Mouse (Mus musculus): ENCODE data around the gene Sptlc2. TPM values are rescaled to one million over a fixed set of nuclear protein-coding genes. Genes with fewer than 3 reads are reported as not detected.

Sptlc2 gene
- polyA plus RNA-seq, 1 experiment from 2014 or later = 64.8 TPM

GRCm38 (mm10) chr12:87266108-87266826 is 121.9 kb downstream of the Sptlc2 start, which contains the start of the genes Vipas39 and Ahsa1:
Gene Vipas39 (minus strand): TSS chr12:87266256.
Gene Ahsa1 (plus strand): TSS chr12:87266479.
- H3K4me2 ChIP-seq = peak within 1 kb of the TSS; percentile 95
- H3K27ac ChIP-seq = peak within 1 kb of the TSS; percentile 91
- ATAC-seq (ENCODE audit: low FRiP score) = peak; percentile 99
- peaks cover 21% of the 10 kb centered on the region for H3K4me1 ChIP-seq (replicated peaks)
- H3K36me3 ChIP-seq = peaks cover 47% of the 10 kb centered on the region
- H3K9ac ChIP-seq = peak within 1 kb of the TSS; percentile 92
- no peaks in the 10 kb centered on the region for H3K9me3 ChIP-seq
- H3K4me3 ChIP-seq = peak within 1 kb of the TSS; percentile 85
- WGBS = 0% methylated on average over 31 of the region's 31 CpGs
- no peaks in the 10 kb centered on the region for H3K27me3 ChIP-seq

- Histone ChIP-seq H3K36me3 (peaks cover 47% of the 10 kb centered on the region), H3K9me3 (no peaks in the 10 kb centered on the region), H3K4me1 (replicated peaks) (peaks cover 21% of the 10 kb centered on the region), H3K4me3 (peak overlapping the region; percentile 85), H3K27ac (peak overlapping the region; percentile 90), H3K9ac (peak overlapping the region; percentile 89), H3K27me3 (no peaks in the 10 kb centered on the region), H3K4me2 (peak overlapping the region; percentile 71)
- 25% methylated on average over 11 of the region's 11 CpGs for WGBS
- ATAC-seq (ENCODE audit: low FRiP score) = no peak
Observed at GRCm38 (mm10) chr12:87265444-87265843, 122.7 kb downstream of the Sptlc2 start.

- no peak overlapping the region for H3K9ac ChIP-seq
- peaks cover 78% of the 10 kb centered on the region for H3K36me3 ChIP-seq
- H3K4me3 ChIP-seq = no peak overlapping the region
- no peak overlapping the region for H3K4me2 ChIP-seq
- no peaks in the 10 kb centered on the region for H3K27me3 ChIP-seq
- peaks cover 7% of the 10 kb centered on the region for H3K4me1 ChIP-seq (replicated peaks)
- 98% methylated on average over 8 of the region's 8 CpGs for WGBS
- ATAC-seq (ENCODE audit: low FRiP score) = no peak
- no peaks in the 10 kb centered on the region for H3K9me3 ChIP-seq
- no peak overlapping the region for H3K27ac ChIP-seq
Observed at GRCm38 (mm10) chr12:87260562-87260961, 127.6 kb downstream of the Sptlc2 start.

GRCm38 (mm10) chr12:87256629-87257028 is 131.5 kb downstream of the Sptlc2 start:
- Histone ChIP-seq H3K9me3 (no peaks in the 10 kb centered on the region), H3K4me3 (no peak overlapping the region), H3K36me3 (peaks cover 94% of the 10 kb centered on the region), H3K27me3 (no peaks in the 10 kb centered on the region), H3K27ac (no peak overlapping the region), H3K4me1 (replicated peaks) (no peaks in the 10 kb centered on the region), H3K4me2 (no peak overlapping the region), H3K9ac (no peak overlapping the region)
- ATAC-seq (ENCODE audit: low FRiP score) = no peak
- WGBS = 95% methylated on average over 5 of the region's 5 CpGs

Small RNAs within 50 kb of the gene (microRNA-seq; reads per million reads assigned to microRNA genes)
- not detected for gene Gm47293
- 38.6 reads per million, percentile 38 among the genes with 10 or more reads in this experiment for gene Mir3068

Other genes starting within 250 kb of the Sptlc2 start
- gene Gstz1, start 241.2 kb downstream of the Sptlc2 start, polyA plus RNA-seq (2015; fragmentation: Nextera tagmentation; extraction: Ambion mirVana) = 29.6 and 32.6 TPM in 2 replicates
- gene Pomt2, start 240.4 kb downstream of the Sptlc2 start, polyA plus RNA-seq (2015; fragmentation: Nextera tagmentation; extraction: Ambion mirVana) = 11.5 and 12.9 TPM in 2 replicates
- 1.7 and 2.4 TPM in 2 replicates for gene Samd15, start 188.6 kb downstream of the Sptlc2 start, polyA plus RNA-seq (2015; fragmentation: Nextera tagmentation; extraction: Ambion mirVana)
- gene Tmed8, start 187.9 kb downstream of the Sptlc2 start, polyA plus RNA-seq (2015; fragmentation: Nextera tagmentation; extraction: Ambion mirVana) = 4.1 and 4.2 TPM in 2 replicates
- gene Noxred1, start 149.6 kb downstream of the Sptlc2 start, polyA plus RNA-seq (2015; fragmentation: Nextera tagmentation; extraction: Ambion mirVana) = 1.6 and 2.1 TPM in 2 replicates
- 57.7 and 62.4 TPM in 2 replicates for gene Vipas39, start 122.1 kb downstream of the Sptlc2 start, polyA plus RNA-seq (2015; fragmentation: Nextera tagmentation; extraction: Ambion mirVana)
- 193 and 214 TPM in 2 replicates for gene Ahsa1, start 121.9 kb downstream of the Sptlc2 start, polyA plus RNA-seq (2015; fragmentation: Nextera tagmentation; extraction: Ambion mirVana)
- 1.1 and 1.2 TPM in 2 replicates for gene Ism2, start 88.7 kb downstream of the Sptlc2 start, polyA plus RNA-seq (2015; fragmentation: Nextera tagmentation; extraction: Ambion mirVana)
- 283 and 290 TPM in 2 replicates for gene Slirp, start 55.5 kb upstream of the Sptlc2 start, polyA plus RNA-seq (2015; fragmentation: Nextera tagmentation; extraction: Ambion mirVana)
- gene Alkbh1, start 55.7 kb upstream of the Sptlc2 start, polyA plus RNA-seq (2015; fragmentation: Nextera tagmentation; extraction: Ambion mirVana) = 45.5 and 48.2 TPM in 2 replicates
- gene Snw1, start 83.9 kb upstream of the Sptlc2 start, polyA plus RNA-seq (2015; fragmentation: Nextera tagmentation; extraction: Ambion mirVana) = 124 and 129 TPM in 2 replicates
- gene Gm5788, start 106.4 kb upstream of the Sptlc2 start, polyA plus RNA-seq (2015; fragmentation: Nextera tagmentation; extraction: Ambion mirVana) = not detected in 2 replicates
- gene Gm8300, start 126.0 kb upstream of the Sptlc2 start, polyA plus RNA-seq (2015; fragmentation: Nextera tagmentation; extraction: Ambion mirVana) = not detected in 2 replicates
- gene Oog1, start 214.3 kb upstream of the Sptlc2 start, polyA plus RNA-seq (2015; fragmentation: Nextera tagmentation; extraction: Ambion mirVana) = not detected in 2 replicates
- gene Gm4027, start 230.5 kb upstream of the Sptlc2 start, polyA plus RNA-seq (2015; fragmentation: Nextera tagmentation; extraction: Ambion mirVana) = not detected in 2 replicates

All from hindbrain, embryonic 13.5 days (tissue).